Mouse (Mus musculus) ES-Bruce4 (cell line): ENCODE data around the gene Tubb2b.

Experiments
- CTCF ChIP-seq: IDR thresholded peaks from one replicate; pipeline ENCODE4 v1.8.1; 2011; ENCODE audit warnings: low read depth, low read length
- EP300 ChIP-seq: IDR thresholded peaks from 2 replicates; pipeline ENCODE4 v1.6.1; 2011; ENCODE audit warnings: low read depth, low read length; ENCODE audit not compliant: insufficient read depth
- POLR2A ChIP-seq: IDR thresholded peaks from one replicate; pipeline ENCODE4 v1.8.1; 2011; ENCODE audit warnings: low read length; ENCODE audit not compliant: insufficient read depth

GRCm38 (mm10) chr13:34150271-34151027, 20.2 kb upstream of the Tubb2b start:
- TF ChIP-seq EP300 (no peak), POLR2A (peak; percentile 32), CTCF (no peak)
